Mouse (Mus musculus) ovary, postnatal 36 days (tissue): ENCODE results near the gene Ccdc6.

Source experiments
- DNase-seq: peaks from one replicate; pipeline ENCODE4 v3.0.0; 2022; ENCODE audit warnings: low spot score, mixed read lengths

The Ccdc6 gene

GRCm38 (mm10) chr10:70168396-70168795 lies 71.5 kb downstream of the Ccdc6 start:
- DNase-seq, result no peak

- no peak for DNase-seq
Measured at GRCm38 (mm10) chr10:70169044-70169443, 72.1 kb downstream of the Ccdc6 start.

- peak; percentile 69 for DNase-seq
Measured at GRCm38 (mm10) chr10:70173314-70173713, 76.4 kb downstream of the Ccdc6 start.

GRCm38 (mm10) chr10:70174494-70175190 lies 77.7 kb downstream of the Ccdc6 start:
- DNase-seq, result no peak

- DNase-seq, result no peak
Measured at GRCm38 (mm10) chr10:70180727-70181126, 83.8 kb downstream of the Ccdc6 start.

GRCm38 (mm10) chr10:70181279-70181972 lies 84.5 kb downstream of the Ccdc6 start:
- DNase-seq, result no peak

GRCm38 (mm10) chr10:70183210-70184080 lies 86.5 kb downstream of the Ccdc6 start:
- DNase-seq, result no peak

- DNase-seq, result no peak
Measured at GRCm38 (mm10) chr10:70186136-70186535, 89.2 kb downstream of the Ccdc6 start.

GRCm38 (mm10) chr10:70186586-70186985 lies 89.7 kb downstream of the Ccdc6 start:
- DNase-seq, result no peak

GRCm38 (mm10) chr10:70189864-70190263 lies 92.9 kb downstream of the Ccdc6 start:
- no peak for DNase-seq

GRCm38 (mm10) chr10:70194283-70194682 lies 97.4 kb downstream of the Ccdc6 start:
- peak; percentile 1 for DNase-seq

GRCm38 (mm10) chr10:70195279-70195678 lies 98.4 kb downstream of the Ccdc6 start:
- peak; percentile 1 for DNase-seq

- DNase-seq, result no peak
Measured at GRCm38 (mm10) chr10:70195786-70196185, 98.9 kb downstream of the Ccdc6 start.

- DNase-seq, result no peak
Measured at GRCm38 (mm10) chr10:70196666-70197065, 99.7 kb downstream of the Ccdc6 start.

GRCm38 (mm10) chr10:70197601-70198000 lies 100.7 kb downstream of the Ccdc6 start:
- no peak for DNase-seq

GRCm38 (mm10) chr10:70198012-70198411 lies 101.1 kb downstream of the Ccdc6 start:
- no peak for DNase-seq

GRCm38 (mm10) chr10:70198951-70199463 lies 102.1 kb downstream of the Ccdc6 start:
- DNase-seq, result no peak

GRCm38 (mm10) chr10:70199466-70200210 lies 102.7 kb downstream of the Ccdc6 start:
- DNase-seq, result no peak

GRCm38 (mm10) chr10:70200889-70201500 lies 104.1 kb downstream of the Ccdc6 start:
- DNase-seq, result no peak

- no peak for DNase-seq
Measured at GRCm38 (mm10) chr10:70204505-70205399, 107.8 kb downstream of the Ccdc6 start, which contains the start of gene Mrln. Gene Mrln (plus strand): TSS chr10:70204664.
